Mouse (Mus musculus): Measurements from ENCODE around the gene Sdf2. TPM values are rescaled to one million over a fixed set of nuclear protein-coding genes. Genes with fewer than 3 reads are reported as not detected.

Sdf2 gene
- total and polyA plus RNA-seq, 3 experiments, result 61.4 to 119 (median 93.0) TPM

DNA sequence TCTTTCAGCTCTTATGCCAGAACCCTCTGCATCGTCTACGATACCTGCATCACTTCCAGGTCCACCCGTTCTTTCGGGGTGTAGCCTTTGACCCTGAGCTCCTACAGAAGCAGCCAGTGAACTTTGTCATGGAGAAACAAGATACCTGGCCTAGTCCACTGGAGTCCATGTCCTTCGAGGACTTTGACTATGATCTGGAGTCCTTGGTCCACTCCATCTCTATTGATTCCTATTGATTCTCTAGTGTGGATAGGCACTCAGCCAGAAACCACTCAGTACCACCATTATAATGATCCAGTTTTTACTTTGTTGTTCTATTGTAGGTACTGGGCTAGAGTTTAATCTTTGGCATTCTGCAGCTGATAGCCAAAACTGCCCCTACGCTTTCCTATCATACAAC is 49.0 kb downstream of the Sdf2 start:
- Histone ChIP-seq H3K79me2 (replicated peaks; ENCODE audit: control insufficient read depth, extremely low read depth, insufficient read depth, poor library complexity, severe bottlenecking) (no peaks in the 10 kb centered on the region), H3K27ac (ENCODE audit: insufficient read depth, low read depth) (no peak overlapping the region), H3K4me2 (ENCODE audit: insufficient read depth, low read depth, poor library complexity, severe bottlenecking) (no peak overlapping the region), H3K9ac (ENCODE audit: insufficient read depth, low read depth) (no peak overlapping the region), H3K27me3 (replicated peaks) (no peaks in the 10 kb centered on the region), H3K9me3 (replicated peaks; ENCODE audit: low read length) (no peaks in the 10 kb centered on the region), H3K36me3 (replicated peaks in 1 of 2; ENCODE audit: control insufficient read depth in 1 of 2, insufficient read depth in 1 of 2, low read length in 1 of 2) (peaks cover 28 to 61% of the 10 kb centered on the region in 2 experiments), H3K4me3 (replicated peaks in 1 of 3; ENCODE audit: low read depth in 2 of 3, low read length in 2 of 3, poor library complexity in 1 of 3) (no peak overlapping the region), H3K4me1 (ENCODE audit: control insufficient read depth in 1 of 2, insufficient read depth in 2 of 2) (peaks cover 0 to 2% of the 10 kb centered on the region in 2 experiments; a peak in 1 of 4 replicates)
- TF ChIP-seq SMC3 (IDR thresholded peaks at IDR 0.05; ENCODE audit: low read depth, low read length) (no peak), JUND (conservative IDR thresholded peaks at IDR 0.05; ENCODE audit: low read depth, low read length) (no peak), UBTF (IDR thresholded peaks at IDR 0.05; ENCODE audit: low read depth, low read length) (no peak), HCFC1 (IDR thresholded peaks at IDR 0.05; ENCODE audit: low read depth, low read length) (no peak), CHD2 (IDR thresholded peaks at IDR 0.05; ENCODE audit: low read length) (no peak), TCF12 (IDR thresholded peaks at IDR 0.05; ENCODE audit: low read depth, low read length) (no peak), RCOR1 (conservative IDR thresholded peaks at IDR 0.05; ENCODE audit: low read depth, low read length) (no peak)
- no peak for DNase-seq (ENCODE audit: extremely low read depth)
- in situ Hi-C loops (cut with MboI; ENCODE audit: low pct_ligation_motif_present, low pct_unique_long_range_greater_than_20kb, low sequenced_read_pairs), result no loop called here
- dilution Hi-C loops (cut with MboI; ENCODE audit: extremely low pct_ligation_motif_present, extremely low pct_unique_long_range_greater_than_20kb, low sequenced_read_pairs), result no loop called here

DNA sequence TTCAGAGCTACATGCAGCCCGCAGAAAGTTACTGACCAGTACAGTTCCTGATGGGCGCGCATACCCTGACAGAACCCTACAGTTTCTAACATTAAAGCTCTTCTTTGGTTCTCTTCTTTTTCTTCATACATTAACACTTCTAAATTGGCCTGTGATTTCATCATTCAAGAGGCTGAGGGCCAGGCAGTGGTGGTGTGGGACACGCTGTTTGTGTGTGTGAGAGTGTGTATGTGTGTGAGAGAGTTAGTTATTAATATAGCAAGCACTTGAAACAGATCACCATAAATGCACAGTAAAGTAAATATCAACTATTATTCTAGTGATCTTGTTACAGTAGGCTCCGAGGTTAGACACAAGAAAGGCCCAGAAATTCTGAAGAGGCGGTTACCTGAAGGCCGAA is 55.4 kb downstream of the Sdf2 start:
- no peaks in the 10 kb centered on the region for H3K27me3 ChIP-seq (replicated peaks)

More for the DNA sequence above, 55.4 kb downstream of the Sdf2 start:
- in situ Hi-C loops (cut with MboI; ENCODE audit: low pct_ligation_motif_present, low pct_unique_long_range_greater_than_20kb, low sequenced_read_pairs), result no loop called here
- H3K4me3 ChIP-seq (replicated peaks in 1 of 3; ENCODE audit: low read depth in 2 of 3, low read length in 2 of 3, poor library complexity in 1 of 3), result peak overlapping the region; percentile 68 to 80 (median 77)
- dilution Hi-C loops (cut with MboI; ENCODE audit: extremely low pct_ligation_motif_present, extremely low pct_unique_long_range_greater_than_20kb, low sequenced_read_pairs), result no loop called here
- peaks cover 24% of the 10 kb centered on the region for H3K79me2 ChIP-seq (replicated peaks; ENCODE audit: control insufficient read depth, extremely low read depth, insufficient read depth, poor library complexity, severe bottlenecking)
- H3K4me2 ChIP-seq (ENCODE audit: insufficient read depth, low read depth, poor library complexity, severe bottlenecking), result peak overlapping the region; percentile 27
- peaks cover 24 to 32% of the 10 kb centered on the region in 2 experiments for H3K36me3 ChIP-seq (replicated peaks in 1 of 2; ENCODE audit: control insufficient read depth in 1 of 2, insufficient read depth in 1 of 2, low read length in 1 of 2)
- TF ChIP-seq MAX (IDR thresholded peaks at IDR 0.05; ENCODE audit: low read length) (no peak), BHLHE40 (IDR thresholded peaks at IDR 0.05; ENCODE audit: low read depth, low read length) (no peak), MXI1 (IDR thresholded peaks at IDR 0.05; ENCODE audit: low read depth, low read length) (no peak), RAD21 (IDR thresholded peaks at IDR 0.05; ENCODE audit: low read depth, low read length) (no peak), GABPA (IDR thresholded peaks at IDR 0.05; ENCODE audit: insufficient replicate concordance, low read depth, low read length) (no peak), ZNF384 (IDR thresholded peaks at IDR 0.05; ENCODE audit: low read depth, low read length) (no peak), IRF4 (IDR thresholded peaks at IDR 0.05; ENCODE audit: low read depth, low read length) (no peak; the same call in 1 of the 2 replicates), SIN3A (IDR thresholded peaks at IDR 0.05; ENCODE audit: low read length) (no peak), MYC (IDR thresholded peaks at IDR 0.05; ENCODE audit: low read depth, low read length) (no peak), ZKSCAN1 (IDR thresholded peaks at IDR 0.05; ENCODE audit: borderline replicate concordance, low read depth, low read length) (no peak), EP300 (IDR thresholded peaks at IDR 0.05; ENCODE audit: low read length) (no peak), USF2 (conservative IDR thresholded peaks at IDR 0.05; ENCODE audit: low read depth, low read length) (no peak), USF1 (IDR thresholded peaks at IDR 0.05; ENCODE audit: low read depth, low read length) (no peak), HCFC1 (IDR thresholded peaks at IDR 0.05; ENCODE audit: low read depth, low read length) (no peak), TBP (conservative IDR thresholded peaks at IDR 0.05; ENCODE audit: low read depth, low read length) (no peak), KAT2A (IDR thresholded peaks at IDR 0.05; ENCODE audit: insufficient replicate concordance, low read length) (no peak), POLR2AphosphoS2 (IDR thresholded peaks at IDR 0.05; ENCODE audit: low read depth, low read length) (no peak), CHD2 (IDR thresholded peaks at IDR 0.05; ENCODE audit: low read length) (no peak)
- H3K9me3 ChIP-seq (replicated peaks; ENCODE audit: low read length), result no peaks in the 10 kb centered on the region
- peak overlapping the region; percentile 74 for H3K9ac ChIP-seq (ENCODE audit: insufficient read depth, low read depth)
- DNase-seq (ENCODE audit: extremely low read depth), result no peak
- peak overlapping the region; percentile 49 for H3K27ac ChIP-seq (ENCODE audit: insufficient read depth, low read depth)
- peaks cover 0 to 37% of the 10 kb centered on the region in 2 experiments; a peak in 2 of 4 replicates for H3K4me1 ChIP-seq (ENCODE audit: control insufficient read depth in 1 of 2, insufficient read depth in 2 of 2)

Data from CH12.LX (cell line).